Mouse (Mus musculus) layer of hippocampus, postnatal 14 days (tissue): ENCODE data around the gene Gpn3. TPM values are rescaled to one million over a fixed set of nuclear protein-coding genes. Genes with fewer than 3 reads are reported as not detected.

Experiments used
- DNase-seq, 2 experiments: peaks; one replicate each; pipeline ENCODE4 v3.0.0; 2021 to 2022; ENCODE audit warnings: low spot score in 2 of 2, mixed read lengths in 1 of 2
- long read RNA-seq, 2 experiments: library from polyadenylated mRNA; stranded (forward); transcript quantifications; one replicate each; pipeline ENCODE4 v2.0.0; 2021
- total RNA-seq, 2 experiments: library from RNA; stranded (reverse); gene quantifications; 2 replicates each; pipeline ENCODE4 v1.2.3; 2021

Gpn3 gene
- total RNA-seq = 10 to 100 TPM; 26.8 to 27.2 TPM
- long read RNA-seq, experiment 1, transcript Gpn3-201 (8 exons, 1,592 nt) = major isoform, 29 of 32 reads
- long read RNA-seq, experiment 1, partial matches to known transcripts = 2 of 32 reads
- long read RNA-seq, experiment 1, other reads (novel, unspliced or antisense) = 0 of 32 reads
- long read RNA-seq, experiment 2, transcript Gpn3-201 (8 exons, 1,592 nt) = major isoform, 42 of 55 reads
- long read RNA-seq, experiment 2, partial matches to known transcripts = 3 of 55 reads
- long read RNA-seq, experiment 2, other reads (novel, unspliced or antisense) = 10 of 55 reads

- DNase-seq = no peak
Measured at GRCm38 (mm10) chr5:122371591-122372191, at the start of gene Gpn3. Gene Gpn3, plus strand, starts transcription at chr5:122371876.

- DNase-seq = no peak
Measured at GRCm38 (mm10) chr5:122323523-122323922, 48.2 kb upstream of the Gpn3 start.

GRCm38 (mm10) chr5:122324608-122325431 is 46.9 kb upstream of the Gpn3 start:
- DNase-seq = peak; percentile 51 to 69

- DNase-seq = no peak
Measured at GRCm38 (mm10) chr5:122325477-122325876, 46.2 kb upstream of the Gpn3 start.

- no peak for DNase-seq
Measured at GRCm38 (mm10) chr5:122327283-122327682, 44.4 kb upstream of the Gpn3 start.

- DNase-seq = no peak
Measured at GRCm38 (mm10) chr5:122330269-122330668, 41.4 kb upstream of the Gpn3 start.

- DNase-seq = no peak
Measured at GRCm38 (mm10) chr5:122334682-122335081, 37.0 kb upstream of the Gpn3 start.

GRCm38 (mm10) chr5:122336554-122337294 is 35.0 kb upstream of the Gpn3 start:
- DNase-seq = no peak

GRCm38 (mm10) chr5:122342874-122343273 is 28.8 kb upstream of the Gpn3 start:
- no peak for DNase-seq

- no peak for DNase-seq
Measured at GRCm38 (mm10) chr5:122343768-122344167, 27.9 kb upstream of the Gpn3 start.

GRCm38 (mm10) chr5:122344260-122344659 is 27.4 kb upstream of the Gpn3 start:
- peak; percentile 58 to 76 for DNase-seq

- no peak for DNase-seq
Measured at GRCm38 (mm10) chr5:122345777-122346176, 25.9 kb upstream of the Gpn3 start.

- DNase-seq = peak; percentile 98 to 99
Measured at GRCm38 (mm10) chr5:122353807-122354491, 17.7 kb upstream of the Gpn3 start, which contains the start of the genes Rad9b and Vps29. Gene Rad9b, minus strand, starts transcription at chr5:122354233. Gene Vps29, plus strand, starts transcription at chr5:122354369.

GRCm38 (mm10) chr5:122354492-122355067 is 17.1 kb upstream of the Gpn3 start:
- DNase-seq = no peak

GRCm38 (mm10) chr5:122372192-122372769 is 605 bp downstream of the Gpn3 start, which contains the start of gene Fam216a:
Gene Fam216a, minus strand, starts transcription at chr5:122372364.
- DNase-seq = peak; percentile 99 to 100

- DNase-seq = no peak
Measured at GRCm38 (mm10) chr5:122372878-122373277, 1.2 kb downstream of the Gpn3 start.

GRCm38 (mm10) chr5:122377101-122377833 is 5.6 kb downstream of the Gpn3 start:
- no peak for DNase-seq

- no peak for DNase-seq
Measured at GRCm38 (mm10) chr5:122378171-122378570, 6.5 kb downstream of the Gpn3 start.
